8 mouse cellular contexts compared by ENCODE assay signal in genomic region chr17:5324236-5324876, GRCm38 (mm10).
A peak's percentile ranks its signal among the peaks of the same experiment; 100 is the strongest.
DNase-seq lines count a peak whose midpoint lies in the region; ATAC-seq and TF ChIP-seq lines count a peak whose summit lies in the region.

No protein-coding gene starts in this region.

- peak; percentile 93 for TF ChIP-seq EP300 in heart, postnatal 0 days (IDR thresholded peaks at IDR 0.05; ENCODE audit: low read depth)

- H3K4me1 ChIP-seq in embryonic facial prominence, embryonic 15.5 days, result peaks cover 15% of the 10 kb centered on the region
- H3K4me1 ChIP-seq in heart, postnatal 0 days (ENCODE audit: control insufficient read depth, insufficient read depth), result peaks cover 18% of the 10 kb centered on the region
- H3K4me1 ChIP-seq in midbrain, embryonic 14.5 days (ENCODE audit: control insufficient read depth, insufficient read depth, low read length), result peaks cover 14% of the 10 kb centered on the region
- 0 out of 2 replicates have a peak, but pooled peaks cover 3% of the 10 kb centered on the region for H3K4me1 ChIP-seq in thymus, adult 2 months (replicated peaks; ENCODE audit: control insufficient read depth, insufficient read depth, low read length)

- ATAC-seq in embryonic facial prominence, embryonic 15.5 days (ENCODE audit: insufficient number of reproducible peaks, low FRiP score, low TSS enrichment, low read depth), result peak; percentile 69; the same call in 1 of the 2 replicates
- peak; percentile 95 for ATAC-seq in heart, postnatal 0 days (ENCODE audit: insufficient read depth, low read depth)
- peak; percentile 57 for ATAC-seq in midbrain, embryonic 14.5 days (ENCODE audit: low FRiP score, low TSS enrichment)

- TF ChIP-seq CTCF in heart, postnatal 0 days (IDR thresholded peaks at IDR 0.05; ENCODE audit: low read depth), result no peak
- no peak for TF ChIP-seq CTCF in thymus, adult 2 months (IDR thresholded peaks at IDR 0.05; ENCODE audit: borderline replicate concordance, control insufficient read depth, extremely low read depth, insufficient read depth, low read length, poor library complexity)

- no peak for TF ChIP-seq POLR2A in thymus, adult 2 months (IDR thresholded peaks at IDR 0.05; ENCODE audit: control insufficient read depth, extremely low read depth, insufficient read depth, low read length, poor library complexity)

- no peak overlapping the region for H3K4me3 ChIP-seq in embryonic facial prominence, embryonic 15.5 days (replicated peaks)
- H3K4me3 ChIP-seq in heart, postnatal 0 days (ENCODE audit: low read depth, low read length), result no peak overlapping the region
- no peak overlapping the region for H3K4me3 ChIP-seq in midbrain, embryonic 14.5 days (replicated peaks; ENCODE audit: low read depth, low read length)
- H3K4me3 ChIP-seq in thymus, adult 2 months (ENCODE audit: control insufficient read depth, insufficient read depth, low read length), result no peak overlapping the region

- H3K4me2 ChIP-seq in embryonic facial prominence, embryonic 15.5 days (replicated peaks), result no peak overlapping the region
- H3K4me2 ChIP-seq in heart, postnatal 0 days (ENCODE audit: low read depth, low read length), result no peak overlapping the region; the same call in 1 of the 2 replicates
- no peak overlapping the region for H3K4me2 ChIP-seq in midbrain, embryonic 14.5 days (ENCODE audit: low read length)

- 0 out of 2 replicates have a peak overlapping the region, but pooled peaks have one; percentile 45 for H3K27ac ChIP-seq in embryonic facial prominence, embryonic 15.5 days (replicated peaks)
- H3K27ac ChIP-seq in heart, postnatal 0 days (ENCODE audit: low read depth), result peak overlapping the region; percentile 84
- peak overlapping the region; percentile 52 for H3K27ac ChIP-seq in midbrain, embryonic 14.5 days (replicated peaks; ENCODE audit: low read depth, low read length)
- H3K27ac ChIP-seq in thymus, adult 2 months (ENCODE audit: control insufficient read depth, insufficient read depth, low read length), result no peak overlapping the region

- no peak overlapping the region for H3K9ac ChIP-seq in embryonic facial prominence, embryonic 15.5 days
- H3K9ac ChIP-seq in heart, postnatal 0 days (replicated peaks; ENCODE audit: low read depth, low read length), result no peak overlapping the region
- H3K9ac ChIP-seq in midbrain, embryonic 14.5 days (replicated peaks; ENCODE audit: low read length), result no peak overlapping the region

- H3K9me3 ChIP-seq in embryonic facial prominence, embryonic 15.5 days (replicated peaks), result no peaks in the 10 kb centered on the region
- H3K9me3 ChIP-seq in heart, postnatal 0 days (replicated peaks; ENCODE audit: control insufficient read depth, low read length), result no peaks in the 10 kb centered on the region
- no peaks in the 10 kb centered on the region for H3K9me3 ChIP-seq in midbrain, embryonic 14.5 days (ENCODE audit: control insufficient read depth, low read length)

- DNase-seq in adrenal gland, adult (ENCODE audit: inconsistent age in 2 of 2, low spot score in 1 of 2), result peak; percentile 39 to 61
- DNase-seq in adrenal gland, postnatal 25 days, result no peak
- peak; percentile 92 for DNase-seq in heart, postnatal 0 days (ENCODE audit: low spot score)
- DNase-seq in kidney, postnatal 4 days, result peak; percentile 52 to 61
- peak; percentile 59 for DNase-seq in midbrain, embryonic 14.5 days
- no peak for DNase-seq in thymus, adult 2 months
- no peak for DNase-seq in thymus, postnatal 36 days

- WGBS in embryonic facial prominence, embryonic 15.5 days, result 28% methylated on average over 10 of the region's 10 CpGs
- WGBS in heart, postnatal 0 days, result 10% methylated on average over 10 of the region's 10 CpGs
- WGBS in midbrain, embryonic 14.5 days, result 28% methylated on average over 10 of the region's 10 CpGs
- WGBS in thymus, adult 2 months, result 77% methylated on average over 10 of the region's 10 CpGs

- no peaks in the 10 kb centered on the region for H3K27me3 ChIP-seq in embryonic facial prominence, embryonic 15.5 days
- H3K27me3 ChIP-seq in heart, postnatal 0 days (ENCODE audit: control insufficient read depth, insufficient read depth, low read length), result no peaks in the 10 kb centered on the region
- H3K27me3 ChIP-seq in midbrain, embryonic 14.5 days (ENCODE audit: control insufficient read depth, insufficient read depth, low read length), result no peaks in the 10 kb centered on the region
- no peaks in the 10 kb centered on the region for H3K27me3 ChIP-seq in thymus, adult 2 months (ENCODE audit: control insufficient read depth, insufficient read depth, low read length)

- H3K36me3 ChIP-seq in embryonic facial prominence, embryonic 15.5 days, result peaks cover 61% of the 10 kb centered on the region
- H3K36me3 ChIP-seq in heart, postnatal 0 days (replicated peaks; ENCODE audit: control insufficient read depth, insufficient read depth, low read length), result peaks cover 51% of the 10 kb centered on the region
- H3K36me3 ChIP-seq in midbrain, embryonic 14.5 days (ENCODE audit: control insufficient read depth, insufficient read depth, low read length), result peaks cover 72% of the 10 kb centered on the region
- H3K36me3 ChIP-seq in thymus, adult 2 months (ENCODE audit: control insufficient read depth, insufficient read depth, low read length), result peaks cover 62% of the 10 kb centered on the region

Comparison
In these comparisons a context has a peak if more than half of its experiments do, and no peak if none do; other contexts are left out.
1. DNase-seq: peak in adrenal gland, adult (2 of 2), heart, postnatal 0 days (single experiment), kidney, postnatal 4 days (2 of 2) and midbrain, embryonic 14.5 days (single experiment); none in adrenal gland, postnatal 25 days (single experiment), thymus, adult 2 months (single experiment) and thymus, postnatal 36 days (0 of 2).
2. Peak in every context shown above with its lines, with median percentiles within 50 percentile points of each other: ATAC-seq.